Mouse (Mus musculus): ENCODE results near the gene Col24a1. TPM values are rescaled to one million over a fixed set of nuclear protein-coding genes. Genes with fewer than 3 reads are reported as not detected.
"Not testable (repeated sequence)": the region's sequence is repeated elsewhere in the genome, so short reads cannot be mapped to it uniquely, and the experiment has no call there.

Gene Col24a1
- polyA plus RNA-seq, 1 experiment from 2014 or later: 0.91 TPM

GRCm38 (mm10) chr3:145412137-145412536, 119.9 kb downstream of the Col24a1 start:
- Histone ChIP-seq H3K4me2 (no peak overlapping the region), H3K27me3 (replicated peaks) (no peaks in the 10 kb centered on the region), H3K9ac (no peak overlapping the region), H3K9me3 (no peaks in the 10 kb centered on the region), H3K27ac (replicated peaks) (no peak overlapping the region), H3K4me3 (no peak overlapping the region), H3K4me1 (no peaks in the 10 kb centered on the region), H3K36me3 (no peaks in the 10 kb centered on the region)
- no peak for ATAC-seq (ENCODE audit: extremely low read depth, insufficient number of reproducible peaks, low FRiP score, low TSS enrichment)
- WGBS: 40% methylated on average over 4 of the region's 4 CpGs

- no peak overlapping the region for H3K27ac ChIP-seq (replicated peaks)
- H3K4me3 ChIP-seq: no peak overlapping the region
- peaks cover 7% of the 10 kb centered on the region for H3K4me1 ChIP-seq
- 69% methylated on average over 3 of the region's 3 CpGs for WGBS
- H3K36me3 ChIP-seq: no peaks in the 10 kb centered on the region
- ATAC-seq (ENCODE audit: extremely low read depth, insufficient number of reproducible peaks, low FRiP score, low TSS enrichment): no peak
- no peak overlapping the region for H3K9ac ChIP-seq
- H3K27me3 ChIP-seq (replicated peaks): no peaks in the 10 kb centered on the region
- no peaks in the 10 kb centered on the region for H3K9me3 ChIP-seq
- H3K4me2 ChIP-seq: no peak overlapping the region
These were observed 122.1 kb downstream of the Col24a1 start for GRCm38 (mm10) chr3:145414362-145414761.

GRCm38 (mm10) chr3:145417809-145418208, 125.5 kb downstream of the Col24a1 start:
- Histone ChIP-seq H3K4me3 (no peak overlapping the region), H3K9ac (no peak overlapping the region), H3K36me3 (no peaks in the 10 kb centered on the region), H3K27ac (replicated peaks) (0 out of 2 replicates have a peak overlapping the region, but pooled peaks have one; percentile 17), H3K4me2 (0 out of 2 replicates have a peak overlapping the region, but pooled peaks have one; percentile 18), H3K4me1 (peaks cover 14% of the 10 kb centered on the region), H3K9me3 (no peaks in the 10 kb centered on the region), H3K27me3 (replicated peaks) (no peaks in the 10 kb centered on the region)
- ATAC-seq (ENCODE audit: extremely low read depth, insufficient number of reproducible peaks, low FRiP score, low TSS enrichment): no peak
- WGBS: 33% methylated on average over 9 of the region's 9 CpGs

- peaks cover 14% of the 10 kb centered on the region for H3K4me1 ChIP-seq
- no peaks in the 10 kb centered on the region for H3K9me3 ChIP-seq
- WGBS: 63% methylated on average over 2 of the region's 2 CpGs
- H3K27me3 ChIP-seq (replicated peaks): no peaks in the 10 kb centered on the region
- no peak overlapping the region for H3K4me3 ChIP-seq
- no peak overlapping the region for H3K27ac ChIP-seq (replicated peaks)
- no peak overlapping the region for H3K9ac ChIP-seq
- H3K4me2 ChIP-seq: no peak overlapping the region
- H3K36me3 ChIP-seq: no peaks in the 10 kb centered on the region
- no peak for ATAC-seq (ENCODE audit: extremely low read depth, insufficient number of reproducible peaks, low FRiP score, low TSS enrichment)
These were observed 128.1 kb downstream of the Col24a1 start for GRCm38 (mm10) chr3:145420421-145420820.

GRCm38 (mm10) chr3:145422044-145422443, 129.8 kb downstream of the Col24a1 start:
- H3K27ac ChIP-seq (replicated peaks): no peak overlapping the region
- H3K27me3 ChIP-seq (replicated peaks): no peaks in the 10 kb centered on the region
- H3K9me3 ChIP-seq: no peaks in the 10 kb centered on the region
- H3K4me1 ChIP-seq: peaks cover 14% of the 10 kb centered on the region
- WGBS: 82% methylated on average over 3 of the region's 3 CpGs
- ATAC-seq (ENCODE audit: extremely low read depth, insufficient number of reproducible peaks, low FRiP score, low TSS enrichment): no peak
- H3K36me3 ChIP-seq: no peaks in the 10 kb centered on the region
- no peak overlapping the region for H3K4me3 ChIP-seq
- no peak overlapping the region for H3K4me2 ChIP-seq
- H3K9ac ChIP-seq: no peak overlapping the region

- H3K4me3 ChIP-seq: no peak overlapping the region
- H3K9me3 ChIP-seq: no peaks in the 10 kb centered on the region
- H3K27ac ChIP-seq (replicated peaks): no peak overlapping the region
- H3K27me3 ChIP-seq (replicated peaks): no peaks in the 10 kb centered on the region
- H3K36me3 ChIP-seq: no peaks in the 10 kb centered on the region
- H3K4me2 ChIP-seq: no peak overlapping the region
- WGBS: 74% methylated on average over 7 of the region's 7 CpGs
- no peak for ATAC-seq (ENCODE audit: extremely low read depth, insufficient number of reproducible peaks, low FRiP score, low TSS enrichment)
- no peak overlapping the region for H3K9ac ChIP-seq
- H3K4me1 ChIP-seq: no peaks in the 10 kb centered on the region
These were observed 146.1 kb downstream of the Col24a1 start for GRCm38 (mm10) chr3:145438352-145438751.

GRCm38 (mm10) chr3:145439086-145439485, 146.8 kb downstream of the Col24a1 start:
- Histone ChIP-seq H3K36me3 (no peaks in the 10 kb centered on the region), H3K4me3 (no peak overlapping the region), H3K27ac (replicated peaks) (no peak overlapping the region), H3K4me1 (no peaks in the 10 kb centered on the region), H3K9me3 (no peaks in the 10 kb centered on the region), H3K27me3 (replicated peaks) (no peaks in the 10 kb centered on the region), H3K9ac (no peak overlapping the region), H3K4me2 (no peak overlapping the region)
- 75% methylated on average over 7 of the region's 7 CpGs for WGBS
- ATAC-seq (ENCODE audit: extremely low read depth, insufficient number of reproducible peaks, low FRiP score, low TSS enrichment): no peak

GRCm38 (mm10) chr3:145440993-145441392, 148.7 kb downstream of the Col24a1 start:
- no peaks in the 10 kb centered on the region for H3K9me3 ChIP-seq
- H3K27me3 ChIP-seq (replicated peaks): no peaks in the 10 kb centered on the region
- WGBS: 60% methylated on average over 1 of the region's 1 CpGs
- H3K4me3 ChIP-seq: no peak overlapping the region
- no peak for ATAC-seq (ENCODE audit: extremely low read depth, insufficient number of reproducible peaks, low FRiP score, low TSS enrichment)
- H3K9ac ChIP-seq: no peak overlapping the region
- H3K4me1 ChIP-seq: no peaks in the 10 kb centered on the region
- no peak overlapping the region for H3K4me2 ChIP-seq
- no peaks in the 10 kb centered on the region for H3K36me3 ChIP-seq
- no peak overlapping the region for H3K27ac ChIP-seq (replicated peaks)

GRCm38 (mm10) chr3:145442268-145442667, 150.0 kb downstream of the Col24a1 start:
- H3K4me2 ChIP-seq: no peak overlapping the region
- no peaks in the 10 kb centered on the region for H3K36me3 ChIP-seq
- H3K4me3 ChIP-seq: no peak overlapping the region
- no peak overlapping the region for H3K27ac ChIP-seq (replicated peaks)
- no peak for ATAC-seq (ENCODE audit: extremely low read depth, insufficient number of reproducible peaks, low FRiP score, low TSS enrichment)
- no peaks in the 10 kb centered on the region for H3K4me1 ChIP-seq
- no peak overlapping the region for H3K9ac ChIP-seq
- no peaks in the 10 kb centered on the region for H3K27me3 ChIP-seq (replicated peaks)
- H3K9me3 ChIP-seq: no peaks in the 10 kb centered on the region
- 74% methylated on average over 1 of the region's 1 CpGs for WGBS

GRCm38 (mm10) chr3:145443167-145443566, 150.9 kb downstream of the Col24a1 start:
- H3K4me3 ChIP-seq; H3K36me3 ChIP-seq; H3K9me3 ChIP-seq; H3K4me2 ChIP-seq; ATAC-seq (ENCODE audit: extremely low read depth, insufficient number of reproducible peaks, low FRiP score, low TSS enrichment); H3K27me3 ChIP-seq (replicated peaks); H3K9ac ChIP-seq; H3K27ac ChIP-seq (replicated peaks); H3K4me1 ChIP-seq: not testable (repeated sequence)
- WGBS: 63% methylated on average over 6 of the region's 6 CpGs

GRCm38 (mm10) chr3:145457039-145457438, 164.8 kb downstream of the Col24a1 start:
- Histone ChIP-seq H3K27ac (replicated peaks) (no peak overlapping the region), H3K4me2 (no peak overlapping the region), H3K4me1 (peaks cover 6% of the 10 kb centered on the region), H3K9ac (no peak overlapping the region), H3K36me3 (no peaks in the 10 kb centered on the region), H3K4me3 (no peak overlapping the region), H3K27me3 (replicated peaks) (peaks cover 62% of the 10 kb centered on the region), H3K9me3 (no peaks in the 10 kb centered on the region)
- WGBS: 70% methylated on average over 5 of the region's 5 CpGs
- ATAC-seq (ENCODE audit: extremely low read depth, insufficient number of reproducible peaks, low FRiP score, low TSS enrichment): no peak

GRCm38 (mm10) chr3:145462351-145462750, 170.1 kb downstream of the Col24a1 start:
- H3K36me3 ChIP-seq: no peaks in the 10 kb centered on the region
- H3K27ac ChIP-seq (replicated peaks): no peak overlapping the region
- H3K27me3 ChIP-seq (replicated peaks): peaks cover 83% of the 10 kb centered on the region
- H3K9me3 ChIP-seq: no peaks in the 10 kb centered on the region
- H3K4me2 ChIP-seq: peak overlapping the region; percentile 24
- no peak for ATAC-seq (ENCODE audit: extremely low read depth, insufficient number of reproducible peaks, low FRiP score, low TSS enrichment)
- WGBS: 28% methylated on average over 7 of the region's 7 CpGs
- no peak overlapping the region for H3K9ac ChIP-seq
- H3K4me3 ChIP-seq: no peak overlapping the region
- H3K4me1 ChIP-seq: peaks cover 17% of the 10 kb centered on the region

All from heart, embryonic 13.5 days (tissue).